Mouse (Mus musculus) liver, postnatal 0 days (tissue): ENCODE results near the gene Ddx42.

ENCODE experiments used
- CTCF ChIP-seq: sonication (generic); IDR thresholded peaks from 2 replicates; pipeline ENCODE4 v1.5.1; 2016; ENCODE audit warnings: antibody characterized with exemption, low read depth
- EP300 ChIP-seq: IDR thresholded peaks from 2 replicates; pipeline ENCODE4 v1.6.1; 2016; ENCODE audit warnings: antibody characterized with exemption, low read depth, mild to moderate bottlenecking

DNA sequence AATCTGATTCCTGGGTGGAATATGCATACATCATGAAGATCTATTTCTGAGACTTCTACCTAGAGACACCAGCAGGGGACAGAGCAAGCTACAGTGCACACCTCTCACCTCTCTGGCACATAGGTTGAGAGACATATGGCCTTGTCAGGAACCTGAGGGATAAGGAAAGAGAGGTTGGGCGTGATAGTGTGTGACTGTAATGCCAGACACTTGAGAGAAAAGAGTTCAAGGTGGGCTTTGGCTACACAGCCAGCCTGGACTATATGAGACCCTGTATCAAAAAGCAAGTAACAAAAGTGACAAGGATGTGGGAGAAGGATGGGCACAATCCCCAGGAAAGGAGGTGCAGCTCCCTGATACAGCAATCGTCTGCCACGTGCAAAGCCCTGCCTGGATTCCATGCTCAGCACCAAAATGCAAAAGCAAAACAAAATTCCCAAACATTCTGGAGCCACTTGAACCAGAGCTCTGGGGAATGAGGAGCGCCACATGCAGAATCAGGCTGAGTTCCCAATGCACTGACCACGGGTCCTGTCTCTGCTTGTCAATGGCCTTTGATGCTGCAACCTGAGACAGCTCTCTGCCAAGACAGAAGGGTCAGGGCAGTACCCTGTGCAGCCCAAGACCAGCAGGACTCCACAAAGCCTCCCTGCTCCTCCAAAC is 54.5 kb downstream of the Ddx42 start:
- TF ChIP-seq CTCF (0 out of 2 replicates have a peak, but pooled peaks have one; percentile 23), EP300 (no peak)
